Mouse (Mus musculus): ENCODE data around the gene St3gal3. TPM values are rescaled to one million over a fixed set of nuclear protein-coding genes. Genes with fewer than 3 reads are reported as not detected.

Gene St3gal3
- polyA plus RNA-seq, 1 experiment from 2014 or later = 5.5 TPM

DNA sequence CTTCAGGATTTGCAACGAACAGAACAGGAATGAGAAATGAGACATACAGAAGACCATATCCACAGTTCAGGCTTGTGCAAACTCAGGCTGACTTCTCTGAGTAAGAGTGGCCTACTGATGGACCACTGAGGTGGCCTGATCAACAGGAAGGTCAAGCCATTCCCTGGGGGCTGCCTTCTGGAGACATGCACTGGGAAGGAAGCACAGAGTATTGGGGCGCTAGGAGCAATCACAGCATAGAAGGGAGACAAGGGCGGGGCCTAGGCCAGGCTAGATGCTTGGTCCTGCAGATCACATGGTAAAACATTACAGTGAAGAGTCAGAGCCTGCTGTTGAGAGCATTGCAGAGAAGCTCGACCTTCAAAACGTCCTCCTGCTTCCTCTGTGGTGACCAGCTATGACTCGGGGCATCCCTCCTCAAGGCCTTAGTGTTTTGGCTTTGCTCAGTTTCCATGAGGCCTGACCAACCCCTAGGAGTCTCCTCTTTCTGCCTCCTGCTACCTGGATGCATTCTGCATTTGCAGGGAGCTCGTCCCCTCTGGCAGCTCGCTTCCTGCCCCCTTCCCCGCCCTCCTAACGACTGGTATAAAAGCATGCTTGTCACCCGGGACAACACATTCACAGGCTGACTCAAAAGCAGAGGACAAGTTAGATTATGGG lies 74.8 kb downstream of the St3gal3 start:
- no peak for DNase-seq (ENCODE audit: low spot score)
- no peak for ATAC-seq (ENCODE audit: low FRiP score)

DNA sequence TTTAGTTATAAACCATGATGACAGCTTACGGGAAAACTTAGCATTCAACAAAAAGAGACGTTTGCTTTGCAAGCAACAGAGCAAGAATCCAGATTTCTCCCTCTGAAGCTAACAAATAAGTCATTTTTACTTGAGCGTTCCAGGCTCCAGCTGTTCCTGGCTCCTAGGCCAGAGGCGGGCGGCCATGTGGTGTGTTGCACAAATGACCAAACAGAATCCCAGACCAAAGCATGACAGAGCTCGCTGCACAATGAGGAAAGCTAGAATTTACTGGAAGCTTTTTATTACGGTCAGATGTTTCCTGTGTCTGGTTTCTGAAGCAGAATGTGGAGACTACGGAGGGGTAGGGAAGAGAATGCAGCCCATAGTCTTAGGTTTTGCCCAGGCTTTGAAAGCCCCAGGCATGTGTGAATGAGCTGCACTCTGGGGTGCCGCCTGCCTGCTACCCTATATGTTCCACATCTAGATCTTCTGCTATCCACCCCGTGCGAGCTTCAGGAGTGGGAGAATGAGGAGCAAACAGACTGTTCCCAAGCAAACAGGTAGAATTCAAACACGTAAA lies 76.5 kb downstream of the St3gal3 start:
- H3K9ac ChIP-seq (ENCODE audit: low read depth, low read length) = no peak overlapping the region
- H3K27me3 ChIP-seq (ENCODE audit: control insufficient read depth, insufficient read depth, low read length) = no peaks in the 10 kb centered on the region
- no peaks in the 10 kb centered on the region for H3K9me3 ChIP-seq (ENCODE audit: control insufficient read depth, low read length)
- 68% methylated on average over 12 of the region's 12 CpGs for WGBS
- H3K4me2 ChIP-seq (replicated peaks; ENCODE audit: low read depth, low read length) = no peak overlapping the region
- no peak for DNase-seq (ENCODE audit: low spot score)
- H3K4me1 ChIP-seq (replicated peaks; ENCODE audit: control insufficient read depth, insufficient read depth, low read length) = peaks cover 2% of the 10 kb centered on the region; the same call in 1 of the 2 replicates
- H3K4me3 ChIP-seq (ENCODE audit: low read depth, low read length) = no peak overlapping the region
- H3K36me3 ChIP-seq (ENCODE audit: control insufficient read depth, insufficient read depth, low read length) = no peaks in the 10 kb centered on the region
- ATAC-seq (ENCODE audit: low FRiP score) = no peak
- H3K27ac ChIP-seq (ENCODE audit: low read depth, low read length) = no peak overlapping the region

More for the DNA sequence above, 74.8 kb downstream of the St3gal3 start:
- Histone ChIP-seq H3K4me2 (replicated peaks; ENCODE audit: low read depth, low read length) (no peak overlapping the region), H3K27me3 (ENCODE audit: control insufficient read depth, insufficient read depth, low read length) (no peaks in the 10 kb centered on the region), H3K9ac (ENCODE audit: low read depth, low read length) (no peak overlapping the region), H3K4me1 (replicated peaks; ENCODE audit: control insufficient read depth, insufficient read depth, low read length) (peaks cover 2% of the 10 kb centered on the region; the same call in 1 of the 2 replicates), H3K27ac (ENCODE audit: low read depth, low read length) (no peak overlapping the region), H3K9me3 (ENCODE audit: control insufficient read depth, low read length) (no peaks in the 10 kb centered on the region), H3K36me3 (ENCODE audit: control insufficient read depth, insufficient read depth, low read length) (no peaks in the 10 kb centered on the region), H3K4me3 (ENCODE audit: low read depth, low read length) (no peak overlapping the region)
- 64% methylated on average over 11 of the region's 11 CpGs for WGBS

DNA sequence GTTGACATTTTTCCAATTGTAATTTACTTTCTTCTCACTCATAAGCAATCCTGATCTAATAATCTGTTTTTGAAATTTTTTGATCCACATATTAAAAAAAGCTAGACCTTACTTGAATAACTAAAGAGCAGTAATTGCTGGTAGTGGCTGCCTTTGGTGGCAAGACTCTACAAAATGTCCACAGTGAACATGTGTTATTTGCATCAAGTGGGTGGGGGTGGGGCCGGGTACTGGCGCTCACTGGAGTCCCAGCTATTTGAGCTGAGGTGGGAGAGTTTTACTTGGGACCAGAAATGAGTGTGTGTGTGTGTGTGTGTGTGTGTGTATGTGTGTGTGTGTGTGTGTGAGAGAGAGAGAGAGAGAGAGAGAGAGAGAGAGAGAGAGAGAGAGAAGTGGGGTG lies 77.6 kb downstream of the St3gal3 start:
- Histone ChIP-seq H3K4me1 (replicated peaks; ENCODE audit: control insufficient read depth, insufficient read depth, low read length) (peaks cover 2% of the 10 kb centered on the region; the same call in 1 of the 2 replicates), H3K27me3 (ENCODE audit: control insufficient read depth, insufficient read depth, low read length) (no peaks in the 10 kb centered on the region), H3K9me3 (ENCODE audit: control insufficient read depth, low read length) (no peaks in the 10 kb centered on the region), H3K27ac (ENCODE audit: low read depth, low read length) (no peak overlapping the region), H3K36me3 (ENCODE audit: control insufficient read depth, insufficient read depth, low read length) (no peaks in the 10 kb centered on the region), H3K9ac (ENCODE audit: low read depth, low read length) (no peak overlapping the region), H3K4me2 (replicated peaks; ENCODE audit: low read depth, low read length) (no peak overlapping the region), H3K4me3 (ENCODE audit: low read depth, low read length) (no peak overlapping the region)
- ATAC-seq (ENCODE audit: low FRiP score) (no peak), DNase-seq (ENCODE audit: low spot score) (no peak)
- WGBS = 65% methylated on average over 2 of the region's 2 CpGs

DNA sequence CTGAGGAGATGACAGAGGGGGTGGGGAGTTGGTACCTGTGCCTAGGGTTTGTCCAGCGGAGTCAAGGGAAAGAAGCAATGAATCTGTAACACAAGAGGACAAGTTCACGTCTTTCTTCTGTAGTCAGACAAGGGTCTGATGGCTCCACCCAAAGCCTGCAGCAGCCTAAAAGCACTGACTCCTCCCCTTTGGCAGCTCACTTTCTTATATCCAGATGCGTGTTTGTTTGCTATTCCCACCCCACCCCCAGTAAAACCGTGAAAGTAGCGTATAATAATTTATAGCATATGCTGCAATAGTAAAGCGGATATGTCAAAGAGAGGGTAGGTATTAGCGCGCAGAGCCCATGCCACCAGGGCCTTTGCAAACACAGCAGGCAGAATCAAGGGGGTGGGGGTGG lies 80.1 kb downstream of the St3gal3 start:
- peaks cover 2% of the 10 kb centered on the region; the same call in 1 of the 2 replicates for H3K4me1 ChIP-seq (replicated peaks; ENCODE audit: control insufficient read depth, insufficient read depth, low read length)
- H3K9ac ChIP-seq (ENCODE audit: low read depth, low read length) = no peak overlapping the region
- H3K4me3 ChIP-seq (ENCODE audit: low read depth, low read length) = no peak overlapping the region
- no peaks in the 10 kb centered on the region for H3K27me3 ChIP-seq (ENCODE audit: control insufficient read depth, insufficient read depth, low read length)
- H3K27ac ChIP-seq (ENCODE audit: low read depth, low read length) = no peak overlapping the region
- 83% methylated on average over 8 of the region's 8 CpGs for WGBS
- H3K4me2 ChIP-seq (replicated peaks; ENCODE audit: low read depth, low read length) = no peak overlapping the region
- ATAC-seq (ENCODE audit: low FRiP score) = no peak
- no peaks in the 10 kb centered on the region for H3K36me3 ChIP-seq (ENCODE audit: control insufficient read depth, insufficient read depth, low read length)
- DNase-seq (ENCODE audit: low spot score) = no peak
- no peaks in the 10 kb centered on the region for H3K9me3 ChIP-seq (ENCODE audit: control insufficient read depth, low read length)

DNA sequence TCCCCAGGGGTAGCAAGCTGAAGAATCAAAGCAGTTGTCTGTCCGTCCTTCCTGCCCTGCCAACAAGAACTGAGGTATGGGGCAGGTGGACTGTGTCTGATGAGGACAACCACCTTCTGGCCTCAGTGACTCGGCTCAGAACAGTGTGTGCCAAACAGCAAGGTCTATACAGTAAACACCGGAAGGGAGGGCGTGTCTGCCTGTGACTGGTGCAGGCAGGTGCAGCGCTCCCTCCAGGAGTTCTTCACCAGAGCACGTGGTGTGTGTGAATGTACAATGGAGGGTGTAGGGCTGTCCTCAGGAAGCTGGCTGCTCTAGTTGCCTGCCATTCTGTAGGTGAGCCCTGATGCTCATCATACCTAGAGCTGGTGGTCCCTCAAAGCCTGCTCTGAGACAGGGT lies 80.8 kb downstream of the St3gal3 start:
- no peaks in the 10 kb centered on the region for H3K9me3 ChIP-seq (ENCODE audit: control insufficient read depth, low read length)
- H3K36me3 ChIP-seq (ENCODE audit: control insufficient read depth, insufficient read depth, low read length) = no peaks in the 10 kb centered on the region
- H3K27me3 ChIP-seq (ENCODE audit: control insufficient read depth, insufficient read depth, low read length) = no peaks in the 10 kb centered on the region
- H3K4me2 ChIP-seq (replicated peaks; ENCODE audit: low read depth, low read length) = no peak overlapping the region
- ATAC-seq (ENCODE audit: low FRiP score) (no peak), DNase-seq (ENCODE audit: low spot score) (no peak)
- no peak overlapping the region for H3K4me3 ChIP-seq (ENCODE audit: low read depth, low read length)
- peaks cover 2% of the 10 kb centered on the region; the same call in 1 of the 2 replicates for H3K4me1 ChIP-seq (replicated peaks; ENCODE audit: control insufficient read depth, insufficient read depth, low read length)
- 85% methylated on average over 6 of the region's 6 CpGs for WGBS
- no peak overlapping the region for H3K27ac ChIP-seq (ENCODE audit: low read depth, low read length)
- no peak overlapping the region for H3K9ac ChIP-seq (ENCODE audit: low read depth, low read length)

DNA sequence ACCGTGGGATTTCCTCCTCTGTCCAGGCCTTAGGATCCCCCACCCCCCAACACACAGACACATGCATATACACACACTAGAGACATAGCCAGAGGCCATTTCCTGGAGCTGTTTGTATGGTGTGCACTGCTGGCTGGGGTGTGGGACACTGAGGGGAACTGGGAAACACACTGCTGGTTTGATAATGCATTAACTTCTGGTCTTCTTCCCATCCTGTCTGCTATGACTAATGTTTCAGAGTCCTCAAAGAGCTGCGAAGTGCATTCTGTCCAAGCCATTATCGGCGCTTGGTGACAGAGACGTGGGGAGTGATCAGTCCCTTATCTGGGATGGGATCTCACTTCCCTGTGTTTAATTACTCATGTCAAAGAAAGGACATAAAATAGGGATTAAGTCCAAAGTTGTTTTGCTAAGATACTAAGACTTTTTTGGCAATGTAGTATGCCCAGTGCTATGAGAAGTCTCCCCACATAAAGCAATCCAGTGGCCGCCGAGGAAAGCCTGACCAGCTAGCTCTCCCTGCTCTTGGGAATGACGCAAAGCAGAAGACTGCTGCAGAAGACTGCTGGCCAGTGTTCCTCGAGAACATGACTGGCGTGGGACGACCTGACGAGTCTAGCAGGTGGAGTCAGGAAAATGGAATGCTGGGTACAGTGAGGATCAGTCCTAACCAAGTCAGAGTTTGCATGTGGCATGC lies 85.0 kb downstream of the St3gal3 start:
- 76% methylated on average over 12 of the region's 12 CpGs for WGBS
- no peak for ATAC-seq (ENCODE audit: low FRiP score)
- Histone ChIP-seq H3K4me1 (replicated peaks; ENCODE audit: control insufficient read depth, insufficient read depth, low read length) (no peaks in the 10 kb centered on the region), H3K9ac (ENCODE audit: low read depth, low read length) (no peak overlapping the region), H3K36me3 (ENCODE audit: control insufficient read depth, insufficient read depth, low read length) (no peaks in the 10 kb centered on the region), H3K9me3 (ENCODE audit: control insufficient read depth, low read length) (no peaks in the 10 kb centered on the region), H3K4me2 (replicated peaks; ENCODE audit: low read depth, low read length) (no peak overlapping the region), H3K27me3 (ENCODE audit: control insufficient read depth, insufficient read depth, low read length) (no peaks in the 10 kb centered on the region), H3K4me3 (ENCODE audit: low read depth, low read length) (no peak overlapping the region), H3K27ac (ENCODE audit: low read depth, low read length) (no peak overlapping the region)
- no peak for DNase-seq (ENCODE audit: low spot score)

DNA sequence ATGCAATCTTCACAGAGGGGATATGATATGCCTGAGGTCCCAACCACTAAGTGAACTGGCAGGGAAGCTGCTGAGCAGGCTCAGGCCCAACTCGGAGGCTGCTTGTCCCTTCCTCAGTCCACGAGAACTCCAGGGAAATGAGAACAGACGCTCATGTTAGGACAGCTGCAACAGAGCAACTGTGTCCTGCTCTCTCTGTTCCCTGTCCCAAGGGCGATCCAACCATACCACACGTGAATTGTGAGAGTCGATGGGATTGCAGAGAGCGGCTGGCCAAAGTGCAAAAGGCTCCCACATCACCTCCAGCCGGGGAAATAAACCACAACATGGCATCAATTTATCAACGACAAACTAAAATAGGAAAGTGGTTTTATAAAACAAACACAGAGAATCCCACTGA lies 90.2 kb downstream of the St3gal3 start:
- no peak for ATAC-seq (ENCODE audit: low FRiP score)
- no peak overlapping the region for H3K4me2 ChIP-seq (replicated peaks; ENCODE audit: low read depth, low read length)
- 66% methylated on average over 9 of the region's 9 CpGs for WGBS

DNA sequence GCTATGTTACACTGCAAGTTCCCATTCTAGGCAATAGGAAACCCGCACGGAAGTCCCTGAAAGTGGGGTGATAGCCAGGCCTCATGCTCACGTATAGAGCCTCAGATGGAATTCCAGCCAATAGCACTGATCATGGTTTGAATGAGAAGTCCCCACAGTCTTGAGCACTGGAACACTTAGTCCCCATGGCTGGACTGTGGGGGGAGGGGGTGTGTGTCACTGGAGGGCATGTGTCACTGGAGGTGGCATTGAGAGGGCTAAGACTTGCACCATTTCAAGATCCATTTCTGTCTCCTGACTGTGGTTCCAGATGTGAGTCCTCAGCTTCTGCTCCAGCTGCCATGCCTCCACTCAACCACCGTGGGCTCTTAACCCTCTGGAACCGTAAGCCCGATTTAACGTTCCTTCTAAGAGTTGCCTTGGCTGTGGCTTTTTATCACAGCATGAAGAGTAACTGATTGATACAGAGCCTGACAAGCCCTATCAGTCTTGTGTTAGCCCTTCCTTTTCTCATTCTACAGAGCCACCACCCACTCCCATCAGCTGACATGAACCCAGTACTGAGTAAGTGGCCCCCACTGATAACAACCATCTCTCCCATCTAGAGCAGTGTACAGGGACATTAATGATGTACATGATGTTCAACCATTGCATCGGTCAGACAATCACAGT lies 91.2 kb downstream of the St3gal3 start:
- H3K4me1 ChIP-seq (replicated peaks; ENCODE audit: control insufficient read depth, insufficient read depth, low read length) = peaks cover 3% of the 10 kb centered on the region; the same call in 1 of the 2 replicates
- DNase-seq (ENCODE audit: low spot score) = no peak
- ATAC-seq (ENCODE audit: low FRiP score) = no peak
- no peaks in the 10 kb centered on the region for H3K27me3 ChIP-seq (ENCODE audit: control insufficient read depth, insufficient read depth, low read length)
- 85% methylated on average over 8 of the region's 8 CpGs for WGBS
- H3K36me3 ChIP-seq (ENCODE audit: control insufficient read depth, insufficient read depth, low read length) = no peaks in the 10 kb centered on the region
- H3K9ac ChIP-seq (ENCODE audit: low read depth, low read length) = no peak overlapping the region
- no peak overlapping the region for H3K4me2 ChIP-seq (replicated peaks; ENCODE audit: low read depth, low read length)
- no peak overlapping the region for H3K27ac ChIP-seq (ENCODE audit: low read depth, low read length)
- no peaks in the 10 kb centered on the region for H3K9me3 ChIP-seq (ENCODE audit: control insufficient read depth, low read length)
- H3K4me3 ChIP-seq (ENCODE audit: low read depth, low read length) = no peak overlapping the region

More for the DNA sequence above, 90.2 kb downstream of the St3gal3 start:
- Histone ChIP-seq H3K36me3 (ENCODE audit: control insufficient read depth, insufficient read depth, low read length) (no peaks in the 10 kb centered on the region), H3K4me3 (ENCODE audit: low read depth, low read length) (no peak overlapping the region), H3K4me1 (replicated peaks; ENCODE audit: control insufficient read depth, insufficient read depth, low read length) (peaks cover 3% of the 10 kb centered on the region; the same call in 1 of the 2 replicates), H3K27ac (ENCODE audit: low read depth, low read length) (no peak overlapping the region), H3K9ac (ENCODE audit: low read depth, low read length) (no peak overlapping the region), H3K9me3 (ENCODE audit: control insufficient read depth, low read length) (no peaks in the 10 kb centered on the region), H3K27me3 (ENCODE audit: control insufficient read depth, insufficient read depth, low read length) (no peaks in the 10 kb centered on the region)
- no peak for DNase-seq (ENCODE audit: low spot score)
